Mouse (Mus musculus) c-Kit-positive CD71-negative TER-119-negative erythroid progenitor cells, embryonic 14.5 days (primary cell): Measurements from ENCODE around the gene Gm45208.
A peak's percentile ranks its signal among the peaks of the same experiment; 100 is the strongest.
"Not testable (repeated sequence)": the region's sequence is repeated elsewhere in the genome, so short reads cannot be mapped to it uniquely, and the experiment has no call there.

Experiments
- DNase-seq: peaks from one replicate; pipeline ENCODE4 v3.0.0-alpha.2; 2013; ENCODE audit warnings: low read depth

The Gm45208 gene

GRCm38 (mm10) chrX:7721514-7722281, at the start of gene Gm45208:
Gene Gm45208 (plus strand): TSS chrX:7722245.
- DNase-seq, result peak; percentile 56

- no peak for DNase-seq
These were observed 49.3 kb upstream of the Gm45208 start for GRCm38 (mm10) chrX:7672739-7673138.

- DNase-seq, result no peak
These were observed 48.3 kb upstream of the Gm45208 start for GRCm38 (mm10) chrX:7673578-7674281.

GRCm38 (mm10) chrX:7674284-7675000, 47.6 kb upstream of the Gm45208 start:
- DNase-seq, result no peak

DNA sequence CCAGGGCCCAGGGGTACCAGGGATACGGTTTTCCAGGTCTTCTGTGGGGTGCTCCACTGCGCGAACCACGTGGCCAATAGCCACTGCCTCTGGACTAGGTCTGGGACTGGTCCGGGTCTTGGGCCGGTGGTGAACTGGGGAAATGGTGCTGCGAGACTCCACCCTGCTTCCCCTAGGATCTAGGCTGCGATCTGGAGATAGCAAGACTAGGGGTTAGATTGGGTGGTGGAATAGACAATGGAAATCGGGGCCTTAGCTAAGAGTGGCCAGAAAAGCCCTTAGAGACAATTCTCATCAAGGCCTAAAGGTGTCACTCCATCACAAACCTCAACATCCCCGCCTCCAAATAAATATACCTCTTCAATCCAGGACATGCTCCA, 47.1 kb upstream of the Gm45208 start:
- no peak for DNase-seq

GRCm38 (mm10) chrX:7678986-7679385, 43.1 kb upstream of the Gm45208 start:
- DNase-seq, result no peak

DNA sequence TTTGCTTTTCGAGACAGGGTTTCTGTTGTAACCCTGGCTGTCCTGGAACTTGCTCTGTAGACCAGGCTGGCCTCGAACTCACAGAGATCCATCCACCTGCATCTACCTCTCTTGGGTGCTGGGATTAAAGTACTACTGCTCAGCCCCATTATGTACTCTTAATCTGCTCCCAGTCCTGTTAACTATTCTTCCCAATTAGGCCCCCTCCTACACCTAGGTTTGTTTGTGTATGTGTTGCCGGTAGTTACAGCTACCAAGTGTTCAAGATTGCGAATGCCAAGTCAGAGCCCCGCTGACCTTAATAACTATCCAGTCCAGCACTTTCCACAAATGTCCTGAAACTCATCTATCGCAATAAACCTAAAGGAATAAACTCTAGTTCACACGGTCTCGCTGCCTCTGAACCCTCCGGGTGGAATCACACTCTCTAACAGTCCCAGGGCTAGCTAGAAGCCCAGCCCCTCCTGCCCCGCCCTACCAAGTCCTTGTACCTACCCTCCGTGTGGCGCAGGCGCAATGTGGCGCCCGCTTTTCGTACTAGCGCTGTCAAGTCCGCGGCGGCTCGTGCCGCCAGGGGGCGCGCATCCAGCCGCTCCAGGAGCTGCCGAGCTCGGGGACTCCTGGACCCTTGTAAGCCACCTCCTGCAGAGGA, 42.5 kb upstream of the Gm45208 start:
- DNase-seq, result peak; percentile 75

GRCm38 (mm10) chrX:7680057-7680412, 42.0 kb upstream of the Gm45208 start:
- no peak for DNase-seq

DNA sequence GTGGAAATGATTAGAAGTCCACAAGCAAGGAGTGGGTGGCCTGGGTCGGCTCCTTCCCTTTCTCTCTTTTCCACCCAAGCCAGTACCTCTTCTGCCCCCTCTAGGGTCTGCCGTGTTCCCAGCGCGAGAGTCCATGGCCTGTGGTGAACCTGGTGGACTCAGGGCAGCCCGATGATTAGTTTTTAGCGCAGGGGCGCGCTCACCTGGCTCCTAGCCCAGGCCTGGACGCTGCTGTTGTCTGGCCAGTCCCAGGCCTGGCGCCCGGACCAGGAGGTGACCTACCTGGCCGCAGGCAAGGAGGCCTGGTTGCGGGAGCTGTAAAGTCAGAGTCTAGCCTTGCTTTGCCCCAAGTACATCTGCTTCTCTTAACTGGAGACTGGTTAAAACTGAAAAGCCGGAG, 41.2 kb upstream of the Gm45208 start, which contains the start of gene Magix:
TSS of gene Magix (minus strand) at position 388 of the 400 bp plus-strand sequence.
- no peak for DNase-seq

- DNase-seq, result no peak
These were observed 33.7 kb upstream of the Gm45208 start for GRCm38 (mm10) chrX:7688321-7688720.

GRCm38 (mm10) chrX:7690486-7690885, 31.6 kb upstream of the Gm45208 start:
- DNase-seq, result no peak

DNA sequence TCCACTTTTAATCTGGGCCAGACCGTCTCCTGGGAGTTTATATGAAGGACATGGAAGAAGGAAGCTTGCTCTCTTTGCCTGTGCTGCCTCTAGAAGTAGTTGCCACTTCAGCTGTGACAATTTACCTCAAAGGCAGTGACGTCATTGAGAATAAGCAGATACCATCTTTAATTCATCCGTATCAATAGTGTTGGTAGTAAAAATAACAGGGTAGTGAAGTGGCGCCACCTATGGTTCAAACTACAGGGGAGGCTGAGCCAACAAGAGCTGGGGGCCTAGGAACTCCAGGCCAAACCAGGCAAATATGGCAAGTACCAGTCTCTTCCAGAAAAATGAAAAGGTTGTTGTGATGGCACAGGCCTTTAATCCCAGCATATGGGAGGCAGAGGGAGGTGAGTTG, 29.2 kb upstream of the Gm45208 start:
- no peak for DNase-seq

DNA sequence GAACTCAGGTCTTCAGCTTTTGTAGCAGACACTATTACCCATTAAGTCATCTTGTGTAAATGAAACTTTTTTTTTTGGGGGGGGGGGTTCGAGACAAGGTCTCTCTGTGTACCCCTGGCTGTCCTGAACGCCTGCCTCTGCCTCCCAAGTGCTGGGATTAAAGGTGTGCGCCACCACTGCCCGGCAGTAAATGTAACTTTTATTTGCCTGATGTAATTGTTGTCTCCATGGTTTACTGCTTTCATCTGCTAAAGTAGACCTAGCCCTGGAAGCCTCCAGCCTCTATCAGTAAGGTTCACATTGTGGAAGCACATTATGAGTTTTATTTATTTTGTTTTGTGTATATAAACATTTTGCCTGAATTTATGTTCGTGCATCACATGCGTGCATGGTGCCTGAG, 25.5 kb upstream of the Gm45208 start:
- no peak for DNase-seq

GRCm38 (mm10) chrX:7696954-7697381, 25.1 kb upstream of the Gm45208 start, which contains the start of gene Gpkow:
Gene Gpkow (plus strand): TSS chrX:7697131.
- peak; percentile 66 for DNase-seq

DNA sequence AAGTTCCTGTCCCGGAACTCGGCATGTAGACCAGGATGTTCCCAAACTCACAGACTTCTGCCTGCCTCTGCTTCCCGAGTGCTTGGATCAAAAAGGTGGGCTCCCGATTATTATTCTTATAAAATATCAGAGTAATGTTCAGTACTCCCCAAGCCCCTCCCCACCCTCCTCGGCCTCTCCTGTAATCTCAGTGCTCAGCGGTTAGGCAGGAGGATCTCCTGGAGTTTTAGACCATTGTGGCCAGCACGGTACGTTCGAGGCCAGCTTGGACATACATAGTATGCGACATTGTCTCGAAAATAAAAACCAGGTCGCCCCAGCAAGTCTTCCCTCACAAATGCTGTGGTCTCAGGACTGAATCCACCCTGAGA, 8.3 kb upstream of the Gm45208 start:
- DNase-seq, result not testable (repeated sequence)

DNA sequence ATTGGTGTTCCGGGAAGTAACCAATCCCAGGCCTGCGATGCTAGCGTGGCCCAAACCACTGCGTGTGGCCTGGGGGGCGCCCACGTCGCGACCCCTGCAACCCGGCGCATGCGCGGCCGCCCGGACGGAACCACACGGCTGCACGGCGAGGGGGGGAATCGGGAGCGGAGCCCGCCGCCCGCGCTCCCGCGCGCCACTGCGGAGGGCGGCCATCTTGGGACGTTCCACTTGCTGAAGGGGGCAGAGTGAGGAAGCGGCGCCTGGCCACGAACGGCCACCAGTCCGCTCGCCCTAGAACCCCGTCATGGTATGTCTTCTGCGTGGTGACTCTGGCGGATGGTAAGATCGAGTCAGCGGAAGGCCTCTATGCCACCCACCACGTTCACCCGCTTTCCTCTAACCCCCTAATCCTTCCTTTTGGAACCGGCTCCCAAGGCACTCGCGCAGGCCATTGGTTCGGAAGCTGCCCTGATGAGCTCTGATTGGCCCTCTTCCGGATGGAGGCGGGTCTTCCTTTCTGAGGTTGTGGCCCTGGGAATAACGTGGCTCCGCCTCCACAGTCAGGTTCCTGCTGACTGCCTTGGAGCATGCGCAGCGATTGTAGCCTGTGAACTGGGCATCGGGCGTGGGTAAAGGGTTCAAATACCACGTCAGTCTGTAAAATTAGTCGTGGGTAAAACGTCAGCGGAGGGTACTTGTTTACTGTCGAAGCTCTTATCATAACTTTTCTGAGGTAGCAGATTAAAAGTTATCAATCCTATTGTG, 7.7 kb upstream of the Gm45208 start, which contains the start of gene Wdr45:
TSS of gene Wdr45 (plus strand) at position 199 of the 765 bp plus-strand sequence.
- DNase-seq, result peak; percentile 84

DNA sequence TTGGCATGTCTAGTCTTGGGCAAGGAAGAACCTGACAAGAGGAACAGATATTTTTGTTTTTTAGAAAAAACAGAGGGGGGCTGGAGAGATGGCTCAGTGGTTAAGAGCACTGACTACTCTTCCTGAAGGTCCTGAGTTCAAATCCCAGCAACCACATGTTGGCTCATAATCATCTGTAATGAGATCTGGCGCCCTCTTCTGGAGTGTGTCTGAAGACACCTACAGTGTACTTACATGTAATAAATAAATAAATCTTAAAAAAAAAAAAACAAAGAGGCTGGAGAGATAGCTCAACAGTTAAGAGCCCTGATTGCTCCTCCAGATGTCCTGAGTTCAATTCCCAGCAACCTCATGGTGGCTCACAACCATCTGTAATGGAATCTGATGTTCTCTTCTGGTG, 6.0 kb upstream of the Gm45208 start:
- DNase-seq, result not testable (repeated sequence)

DNA sequence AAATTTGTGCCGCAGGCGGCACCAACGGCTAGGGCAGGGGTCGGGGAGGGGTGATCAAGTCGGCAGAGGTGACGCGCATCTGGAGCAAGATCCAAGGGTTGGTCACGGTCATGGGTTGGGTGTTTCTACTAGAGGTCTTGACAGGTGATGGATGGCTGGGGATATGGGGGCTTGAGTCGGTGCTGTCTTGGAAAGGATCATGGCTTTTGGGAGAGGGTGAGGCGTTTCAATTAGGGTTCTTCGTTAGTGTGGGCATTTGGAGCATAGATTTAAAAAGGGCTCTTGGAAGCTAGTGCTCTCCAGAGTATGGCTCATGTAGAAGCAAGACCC, 202 bp downstream of the Gm45208 start:
- no peak for DNase-seq

DNA sequence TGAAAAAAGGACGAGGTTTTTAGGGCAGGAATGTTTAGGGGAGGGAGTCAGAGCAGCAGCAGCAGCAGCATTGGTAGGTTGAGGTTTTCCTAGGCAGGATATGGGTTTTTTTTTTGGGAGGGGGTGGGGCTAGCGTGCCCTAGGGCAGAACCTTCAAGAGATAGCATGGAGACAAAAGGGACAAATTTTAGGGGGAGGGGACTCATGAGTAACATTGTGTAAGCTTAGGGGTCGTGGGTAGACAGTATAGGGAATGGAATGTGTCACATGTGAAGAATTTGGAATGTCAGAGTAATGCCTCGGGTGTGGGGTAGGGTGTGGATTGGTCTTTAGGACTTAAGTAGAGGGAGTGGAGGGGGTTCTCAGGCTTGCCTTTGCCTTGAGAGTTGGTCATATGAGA, 646 bp downstream of the Gm45208 start:
- DNase-seq, result no peak

- no peak for DNase-seq
These were observed 2.1 kb downstream of the Gm45208 start for GRCm38 (mm10) chrX:7724135-7724534.

- DNase-seq, result no peak
These were observed 3.8 kb downstream of the Gm45208 start for GRCm38 (mm10) chrX:7725841-7726240.

GRCm38 (mm10) chrX:7727176-7727575, 5.1 kb downstream of the Gm45208 start:
- DNase-seq, result no peak
